Comparison of ENCODE assay signal across 8 mouse cellular contexts in genomic region chr5:137784546-137784945, GRCm38 (mm10). TPM values are rescaled to one million over a fixed set of nuclear protein-coding genes. Genes with fewer than 3 reads are reported as not detected.
DNase-seq lines count a peak whose midpoint lies in the region; ATAC-seq and TF ChIP-seq lines count a peak whose summit lies in the region.

No protein-coding gene starts in this region.

- DNase-seq in cerebellum, adult 9-10 months: peak; percentile 67
- DNase-seq in testis, postnatal 10 days (ENCODE audit: low spot score): no peak
- DNase-seq in limb, embryonic 10.5 days (ENCODE audit: low spot score): no peak
- no peak for DNase-seq in spleen, postnatal 10 days (ENCODE audit: low spot score in 2 of 2)
- no peak for DNase-seq in ovary, postnatal 14 days (ENCODE audit: low spot score)

- TF ChIP-seq CTCF in testis, adult 2 months (IDR thresholded peaks at IDR 0.05; ENCODE audit: control insufficient read depth, insufficient read depth, insufficient replicate concordance, low read depth, low read length): no peak
- no peak for TF ChIP-seq CTCF in small intestine, adult 2 months (IDR thresholded peaks at IDR 0.05; ENCODE audit: extremely low read depth, insufficient read length, insufficient replicate concordance, low read depth, low read length)

- H3K9me3 ChIP-seq in limb, embryonic 10.5 days (replicated peaks): no peaks in the 10 kb centered on the region

- no peak for TF ChIP-seq POLR2A in testis, adult 2 months (IDR thresholded peaks at IDR 0.05; ENCODE audit: control insufficient read depth, low read depth, low read length)
- no peak for TF ChIP-seq POLR2A in small intestine, adult 2 months (IDR thresholded peaks at IDR 0.05; ENCODE audit: low read depth, low read length)

- no peak for ATAC-seq in cerebellum, adult (ENCODE audit: insufficient number of reproducible peaks, low FRiP score, low TSS enrichment)

- 88% methylated on average over 14 of the region's 14 CpGs for WGBS in limb, embryonic 10.5 days
- 29% methylated on average over 14 of the region's 14 CpGs for WGBS in small intestine, adult 2 months

- no peaks in the 10 kb centered on the region; the same call in none of the 2 replicates for H3K36me3 ChIP-seq in testis, adult 2 months (ENCODE audit: control insufficient read depth, insufficient read depth, low read length)
- peaks cover 57% of the 10 kb centered on the region for H3K36me3 ChIP-seq in limb, embryonic 10.5 days
- H3K36me3 ChIP-seq in small intestine, adult 2 months (ENCODE audit: control insufficient read depth, insufficient read depth, low read length): peaks cover 31% of the 10 kb centered on the region

- H3K27me3 ChIP-seq in testis, adult 2 months (ENCODE audit: control insufficient read depth, insufficient read depth, low read length): no peaks in the 10 kb centered on the region
- peaks cover 15% of the 10 kb centered on the region for H3K27me3 ChIP-seq in limb, embryonic 10.5 days (ENCODE audit: low read depth, poor library complexity, severe bottlenecking)
- H3K27me3 ChIP-seq in small intestine, adult 2 months (ENCODE audit: control insufficient read depth, insufficient read depth, low read length): no peaks in the 10 kb centered on the region

- peaks cover 14% of the 10 kb centered on the region for H3K4me1 ChIP-seq in testis, adult 2 months (ENCODE audit: control insufficient read depth, insufficient read depth, low read length)
- peaks cover 52% of the 10 kb centered on the region for H3K4me1 ChIP-seq in limb, embryonic 10.5 days
- H3K4me1 ChIP-seq in small intestine, adult 2 months (ENCODE audit: control insufficient read depth, insufficient read depth, insufficient read length, low read length): peaks cover 21% of the 10 kb centered on the region

- H3K4me3 ChIP-seq in testis, adult 2 months (ENCODE audit: control insufficient read depth, low read depth, low read length): peak overlapping the region; percentile 99
- H3K4me3 ChIP-seq in limb, embryonic 10.5 days: peak overlapping the region; percentile 91
- H3K4me3 ChIP-seq in small intestine, adult 2 months (ENCODE audit: low read depth, low read length): peak overlapping the region; percentile 93

- H3K27ac ChIP-seq in testis, adult 2 months (ENCODE audit: control insufficient read depth, insufficient read depth, low read depth, low read length): no peak overlapping the region
- H3K27ac ChIP-seq in limb, embryonic 10.5 days: peak overlapping the region; percentile 97; the same call in 1 of the 2 replicates
- no peak overlapping the region for H3K27ac ChIP-seq in small intestine, adult 2 months (ENCODE audit: insufficient read depth, low read depth, low read length)

RNA-seq across cellular contexts. Expression of gene Mepce, which starts 2.9 kb away (rescaled TPM):
- 103 and 114 TPM in 2 replicates for polyA plus RNA-seq in testis, adult 2 months (2012; rRNA removed)
- 11.3 and 11.8 TPM in 2 replicates for polyA plus RNA-seq in limb, embryonic 10.5 days (2016; fragmentation: Nextera tagmentation; extraction: Ambion mirVana)
- 11.0 and 41.7 TPM in 2 replicates for polyA plus RNA-seq in small intestine, adult 2 months (2012; rRNA removed)

RNA-seq across cellular contexts. Expression of gene Zcwpw1, which starts 3.1 kb away (rescaled TPM):
- 10.9 and 12.3 TPM in 2 replicates for polyA plus RNA-seq in testis, adult 2 months (2012; rRNA removed)
- polyA plus RNA-seq in limb, embryonic 10.5 days (2016; fragmentation: Nextera tagmentation; extraction: Ambion mirVana): 8.4 and 15.8 TPM in 2 replicates
- polyA plus RNA-seq in small intestine, adult 2 months (2012; rRNA removed): 0.25 and 0.39 TPM in 2 replicates

RNA-seq across cellular contexts. Expression of gene Ppp1r35, which starts 5.9 kb away (rescaled TPM):
- polyA plus RNA-seq in testis, adult 2 months (2012; rRNA removed): 48.3 and 60.4 TPM in 2 replicates
- 47.0 and 49.5 TPM in 2 replicates for polyA plus RNA-seq in limb, embryonic 10.5 days (2016; fragmentation: Nextera tagmentation; extraction: Ambion mirVana)
- polyA plus RNA-seq in small intestine, adult 2 months (2012; rRNA removed): 40.0 and 75.4 TPM in 2 replicates

RNA-seq across cellular contexts. Expression of gene Tsc22d4, which starts 39.0 kb away (rescaled TPM):
- polyA plus RNA-seq in testis, adult 2 months (2012; rRNA removed): 423 and 435 TPM in 2 replicates
- 78.1 and 99.5 TPM in 2 replicates for polyA plus RNA-seq in limb, embryonic 10.5 days (2016; fragmentation: Nextera tagmentation; extraction: Ambion mirVana)
- polyA plus RNA-seq in small intestine, adult 2 months (2012; rRNA removed): 72.9 and 209 TPM in 2 replicates

RNA-seq across cellular contexts. Expression of gene Nyap1, which starts 43.1 kb away (rescaled TPM):
- 0.97 and 0.98 TPM in 2 replicates for polyA plus RNA-seq in testis, adult 2 months (2012; rRNA removed)
- polyA plus RNA-seq in limb, embryonic 10.5 days (2016; fragmentation: Nextera tagmentation; extraction: Ambion mirVana): 1.1 and 2.5 TPM in 2 replicates
- polyA plus RNA-seq in small intestine, adult 2 months (2012; rRNA removed): 7.3 and 25.1 TPM in 2 replicates
